Mouse (Mus musculus): Measurements from ENCODE around the gene Prss38.

The Prss38 gene

DNA sequence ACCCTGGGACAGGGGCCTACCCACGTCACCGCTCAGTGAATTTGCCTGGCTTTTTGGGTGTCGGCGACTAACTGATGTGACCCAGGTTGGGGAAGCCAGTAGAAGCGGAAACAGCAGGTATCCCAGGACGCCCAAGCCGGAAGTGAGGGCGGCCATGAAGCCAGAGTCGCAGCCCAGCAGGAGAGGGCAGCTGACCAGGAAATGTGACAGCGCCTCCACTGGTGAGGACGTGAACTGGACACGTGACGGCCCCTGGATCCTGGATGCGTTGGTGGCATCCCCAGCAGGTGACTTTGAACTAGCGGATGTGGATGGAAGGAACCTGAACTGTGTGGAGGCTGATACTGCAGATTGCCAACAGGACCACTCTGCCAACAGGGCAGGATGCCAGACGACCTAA, at the start of gene Prss38:
TSS of gene Prss38 (minus strand) at position 183 of the 400 bp plus-strand sequence.
- in situ Hi-C loops (cut with MboI, MseI): no loop called here

DNA sequence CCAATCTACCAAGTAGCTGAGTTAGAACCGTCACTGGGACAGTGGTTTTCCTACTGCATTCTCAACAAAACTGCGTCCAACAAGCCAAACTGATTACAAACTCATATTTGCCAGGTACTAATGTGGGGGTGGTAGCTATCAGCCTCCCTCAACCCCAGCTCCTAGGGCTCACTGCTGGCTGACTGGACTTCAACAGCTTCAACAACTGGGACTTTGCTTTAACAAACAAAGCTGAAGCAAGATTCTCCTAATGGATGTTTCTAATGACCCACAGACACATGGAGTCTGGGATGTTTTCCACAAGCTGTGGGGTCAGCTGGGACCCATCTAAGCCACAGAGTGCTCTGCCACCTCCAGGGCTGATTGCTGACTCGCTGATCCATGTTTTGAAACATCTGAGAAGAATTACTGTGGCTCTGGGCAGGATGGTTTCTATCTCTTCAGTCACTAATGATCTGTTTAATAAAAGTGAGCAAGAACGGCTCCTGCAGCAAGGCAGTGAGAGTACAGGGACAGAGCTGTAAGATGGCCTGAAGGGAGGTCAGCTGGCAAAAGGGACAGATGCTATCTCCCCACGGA, 47.6 kb upstream of the Prss38 start:
- in situ Hi-C loops (cut with MboI, MseI): no loop called here

DNA sequence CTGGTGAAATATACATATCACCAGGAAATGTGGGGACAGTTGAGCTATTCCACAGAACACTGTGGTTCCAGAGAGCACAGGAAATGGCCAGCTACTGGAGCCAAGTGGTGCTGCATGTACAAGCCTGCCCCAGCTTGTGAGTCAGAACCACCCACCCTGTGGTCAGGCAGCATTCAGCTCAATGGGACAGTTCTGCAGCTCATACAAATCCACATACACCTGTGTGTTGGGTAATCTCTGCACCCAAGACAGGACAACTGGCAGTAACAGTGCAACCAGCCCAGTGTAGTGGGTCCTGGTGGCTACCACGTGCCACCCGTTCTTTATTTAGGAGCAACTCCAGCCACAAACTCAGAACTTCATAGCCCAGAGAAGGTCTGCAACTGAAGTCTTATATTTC, 46.5 kb upstream of the Prss38 start:
- in situ Hi-C loops (cut with MboI, MseI): no loop called here

DNA sequence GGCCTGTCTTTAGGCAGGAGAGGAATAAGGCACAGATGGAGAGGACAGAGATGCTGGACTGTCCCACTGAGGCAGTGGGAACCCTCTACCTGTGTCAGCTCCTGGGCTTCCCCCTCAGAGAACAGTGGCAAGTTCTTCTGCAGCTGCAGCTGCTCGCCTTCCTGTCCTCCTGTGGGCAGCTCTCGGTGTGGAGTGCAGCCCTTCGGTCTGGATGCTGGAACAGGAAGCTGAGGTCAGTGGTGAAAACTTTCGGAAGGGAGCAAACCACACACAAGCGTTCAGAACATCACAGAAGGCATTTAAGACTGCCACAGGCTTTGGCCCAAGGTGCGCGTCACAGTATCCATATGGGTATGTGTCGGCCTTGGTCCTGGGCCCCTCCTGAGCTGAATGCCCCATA, 46.0 kb upstream of the Prss38 start:
- in situ Hi-C loops (cut with MboI, MseI): no loop called here

DNA sequence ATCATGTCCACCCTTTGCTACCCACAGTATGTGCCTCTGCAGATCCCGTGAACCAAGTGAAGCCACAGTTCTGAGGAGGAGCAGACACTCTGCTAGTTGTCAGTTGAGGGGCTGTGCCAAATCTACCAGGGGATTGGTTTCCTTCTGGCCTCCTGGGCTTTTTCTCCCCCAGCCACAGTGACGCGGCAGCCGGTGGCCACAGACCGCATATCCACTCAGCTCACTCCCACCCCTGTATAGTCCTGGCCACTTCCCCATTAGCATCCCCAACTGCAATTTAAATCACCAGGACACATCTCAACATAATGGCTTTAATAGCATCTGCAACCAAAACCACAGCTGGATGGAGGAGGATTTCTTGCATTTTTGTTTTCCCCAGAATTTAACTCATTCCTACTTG, 43.3 kb upstream of the Prss38 start:
- in situ Hi-C loops (cut with MboI, MseI): no loop called here

DNA sequence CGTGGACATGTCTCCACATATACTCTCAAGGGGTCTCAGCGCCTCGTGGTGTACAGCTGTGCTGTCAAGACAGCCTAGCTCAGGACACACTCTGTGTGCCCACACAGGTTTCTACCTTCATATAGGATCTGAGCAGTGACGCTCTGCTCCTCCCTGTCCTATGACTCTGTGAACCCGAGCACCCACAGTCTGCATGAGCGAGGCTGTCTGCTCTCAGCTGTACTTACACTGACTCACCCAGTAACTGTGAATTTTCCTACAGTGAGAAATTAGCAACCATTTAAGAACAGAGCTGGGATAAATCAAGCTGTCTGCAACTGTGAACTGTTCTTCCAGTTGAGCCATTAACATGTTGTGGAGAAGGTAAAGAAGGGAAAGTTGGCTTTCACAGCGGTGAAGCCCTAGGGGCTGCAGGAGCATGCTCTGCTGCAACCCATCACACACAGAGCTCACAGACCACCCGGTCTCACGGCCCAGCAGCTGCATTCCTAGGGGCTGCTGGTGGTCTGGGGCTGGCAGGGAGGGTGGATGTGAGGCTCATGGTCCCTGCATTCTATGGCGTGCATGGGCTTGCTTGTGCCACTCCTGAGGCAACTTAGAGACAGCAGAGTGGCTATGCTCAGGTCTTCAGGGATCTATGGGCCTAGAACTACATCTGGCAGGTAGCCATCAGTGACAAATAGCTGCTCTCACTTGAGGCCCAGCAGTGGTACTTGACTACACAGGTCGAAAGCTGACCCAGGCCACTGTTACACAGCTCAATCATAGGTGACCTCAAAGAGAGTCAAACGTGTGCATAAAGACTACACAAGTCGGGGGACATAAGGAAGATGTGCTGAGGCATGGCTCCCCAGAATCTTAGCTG, 37.8 kb upstream of the Prss38 start:
- in situ Hi-C loops (cut with MboI, MseI): no loop called here

DNA sequence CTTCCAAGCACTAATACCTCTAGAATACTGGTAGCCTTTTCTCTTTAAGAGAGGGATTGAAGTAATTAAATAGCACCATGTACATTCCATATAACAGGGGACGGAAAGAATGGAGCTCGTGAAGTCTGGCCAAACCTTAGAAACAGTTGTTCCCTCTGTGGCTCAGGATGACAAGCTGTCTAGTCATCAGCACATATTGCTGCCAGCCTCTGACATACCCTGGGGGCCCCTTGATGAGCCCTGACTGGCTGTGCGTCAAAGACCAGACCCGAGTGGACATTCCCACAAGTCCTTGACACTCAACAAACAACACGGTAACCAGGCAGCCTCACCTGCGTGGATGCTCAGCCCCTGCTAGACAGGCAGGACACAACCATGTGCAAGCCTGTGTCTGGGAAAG, 36.6 kb upstream of the Prss38 start:
- in situ Hi-C loops (cut with MboI, MseI): no loop called here

DNA sequence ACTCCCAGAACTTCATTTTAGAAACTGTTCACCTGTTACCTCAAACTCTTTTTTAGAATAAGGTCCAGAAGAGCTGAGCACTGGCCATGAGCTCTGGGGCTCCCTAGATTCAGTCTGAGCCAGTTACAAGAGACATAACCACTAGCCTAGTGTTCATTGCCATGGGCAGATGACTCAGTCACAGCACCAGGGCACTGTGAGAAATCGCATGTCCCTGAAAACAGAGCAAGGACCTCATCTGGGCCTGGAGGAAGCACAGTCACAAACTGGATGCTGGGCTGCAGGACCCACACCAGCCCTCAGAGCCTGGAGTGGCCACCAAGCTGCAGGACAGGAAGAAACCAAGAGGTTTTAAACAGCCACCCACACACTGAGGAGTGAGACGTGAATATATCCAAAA, 35.4 kb upstream of the Prss38 start:
- in situ Hi-C loops (cut with MboI, MseI): no loop called here

DNA sequence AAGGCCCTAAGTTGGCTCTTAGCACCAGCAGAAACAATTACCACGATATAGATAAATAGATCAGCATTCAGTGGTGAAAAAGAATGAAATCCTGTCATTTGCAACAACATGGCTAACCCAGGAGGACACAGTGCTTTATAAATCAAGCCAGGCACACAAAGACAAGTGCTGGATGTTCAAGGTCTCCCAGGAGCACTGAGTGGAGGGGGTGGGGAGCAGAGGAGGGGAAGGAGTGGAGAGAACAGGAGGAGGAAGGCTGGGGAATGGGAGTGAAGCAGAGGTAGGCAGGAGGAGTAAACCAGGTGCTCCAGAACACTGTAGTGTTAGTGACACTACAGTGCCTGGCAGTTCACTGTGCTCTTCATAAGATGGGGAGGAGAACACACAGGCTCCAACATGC, 30.3 kb upstream of the Prss38 start:
- in situ Hi-C loops (cut with MboI, MseI): no loop called here

DNA sequence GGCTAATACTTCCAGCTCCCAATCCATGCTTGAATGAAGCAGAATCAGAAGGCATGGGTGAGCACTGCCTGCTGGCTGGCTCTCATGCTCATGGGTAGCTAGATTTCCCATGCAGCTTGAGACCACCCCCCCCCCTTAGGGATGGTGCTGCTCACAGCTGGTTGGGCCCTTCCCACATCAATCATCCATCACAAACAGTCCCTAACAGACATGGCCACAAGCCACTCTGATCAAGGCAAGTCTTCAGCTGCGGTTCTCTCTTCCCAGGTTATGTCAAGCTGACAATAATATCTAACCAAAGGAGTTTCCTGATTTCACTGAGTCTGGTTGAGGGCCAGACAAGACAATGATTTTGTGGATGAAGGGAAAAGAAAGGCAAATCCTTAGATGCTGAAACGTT, 25.4 kb upstream of the Prss38 start:
- in situ Hi-C loops (cut with MboI, MseI): no loop called here

DNA sequence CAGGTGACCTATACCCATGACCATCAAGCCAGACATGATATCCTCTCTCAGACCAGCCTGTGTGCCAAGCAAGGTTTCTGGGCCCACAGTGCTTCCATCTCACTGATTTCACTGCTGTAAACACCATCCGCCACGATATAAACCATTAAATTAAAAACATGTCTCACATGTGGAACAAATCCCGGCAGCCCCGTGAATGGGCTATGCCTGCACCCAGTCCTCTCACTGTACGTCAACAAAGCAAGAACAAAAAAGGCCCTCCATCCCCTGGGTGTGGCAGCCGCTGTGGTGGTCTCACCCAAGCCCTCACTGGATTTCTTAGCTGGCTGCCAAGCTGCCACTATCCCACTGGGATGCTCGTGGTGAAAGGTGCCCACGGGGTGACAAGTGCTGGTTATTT, 24.4 kb upstream of the Prss38 start:
- in situ Hi-C loops (cut with MboI, MseI): no loop called here

DNA sequence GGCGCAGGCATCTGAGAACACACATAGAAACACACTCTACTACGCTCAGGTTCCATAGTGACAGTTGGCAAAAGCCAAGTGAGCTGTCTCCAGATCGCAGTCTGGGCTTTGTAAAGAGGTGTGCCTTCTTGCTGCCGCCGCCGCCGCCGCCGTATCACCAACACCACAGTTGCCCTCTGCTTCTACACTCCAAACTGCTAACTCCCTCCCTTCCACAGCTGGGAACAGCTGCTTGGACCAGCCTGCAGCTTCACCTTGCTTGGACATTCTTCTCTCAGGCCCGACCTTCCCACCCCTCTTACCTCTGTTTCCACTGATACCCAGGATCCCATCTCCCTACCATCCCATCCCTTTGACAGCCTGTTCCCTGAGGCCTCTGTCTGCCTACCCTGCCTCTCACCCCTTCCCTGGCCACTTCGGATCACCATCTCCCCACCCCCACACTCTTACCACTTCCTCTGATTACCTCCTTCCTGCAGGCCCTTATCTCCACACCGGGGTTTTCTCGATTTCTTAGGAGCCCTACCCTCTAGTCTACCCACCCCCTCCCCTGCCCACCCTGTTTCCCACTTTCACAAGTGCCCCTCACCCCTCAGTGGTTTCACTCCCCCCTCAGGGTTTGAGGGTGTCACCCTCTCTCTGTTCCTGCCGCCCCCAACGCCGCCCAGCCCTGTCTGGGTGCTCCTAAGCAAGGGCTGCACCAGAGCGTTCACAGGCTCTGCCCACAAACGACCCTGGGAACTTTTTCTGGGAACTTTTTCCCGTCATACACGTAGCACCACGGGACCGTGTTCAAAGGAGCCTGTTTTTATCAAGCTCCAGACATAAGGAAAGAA, 22.3 kb upstream of the Prss38 start:
- in situ Hi-C loops (cut with MboI, MseI): no loop called here

DNA sequence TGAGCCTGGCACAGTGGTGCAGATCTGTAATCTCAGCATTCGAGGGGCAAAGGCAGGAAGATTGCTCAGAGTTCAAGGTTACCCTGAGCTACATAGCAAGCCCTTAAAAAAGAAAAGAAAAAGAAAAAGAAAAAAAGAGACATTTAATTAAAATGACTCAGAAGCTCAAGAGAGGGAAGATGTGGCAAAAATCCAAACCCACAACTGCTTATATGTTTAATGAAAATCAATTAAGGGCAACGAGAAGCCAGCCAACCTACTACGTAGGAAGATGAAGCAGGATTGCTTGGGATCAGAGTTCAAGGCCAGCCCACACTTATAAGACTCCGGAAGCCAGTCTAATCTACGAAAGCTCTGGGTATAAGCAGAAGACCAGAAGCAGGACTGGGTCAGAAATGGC, 19.0 kb upstream of the Prss38 start:
- in situ Hi-C loops (cut with MboI, MseI): no loop called here

DNA sequence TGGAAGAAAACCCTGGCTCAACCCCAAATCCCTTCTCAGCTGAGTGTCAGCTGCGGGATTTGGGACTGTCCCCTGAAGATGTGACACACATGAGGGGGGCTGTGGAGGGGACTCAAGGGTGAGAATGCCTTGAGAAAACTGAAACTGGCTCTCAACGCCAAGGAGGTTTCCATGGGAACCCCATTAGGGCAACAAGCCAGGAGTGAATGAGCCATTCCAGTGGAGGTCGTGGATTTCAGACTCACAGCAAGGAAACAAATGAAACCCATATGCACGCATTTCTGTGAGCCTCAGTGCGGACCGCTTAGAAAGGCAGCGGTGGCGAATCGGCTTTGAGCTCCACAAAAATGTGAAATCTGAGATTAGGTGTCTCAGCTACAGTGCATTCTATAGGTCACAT, 18.1 kb upstream of the Prss38 start:
- in situ Hi-C loops (cut with MboI, MseI): no loop called here

DNA sequence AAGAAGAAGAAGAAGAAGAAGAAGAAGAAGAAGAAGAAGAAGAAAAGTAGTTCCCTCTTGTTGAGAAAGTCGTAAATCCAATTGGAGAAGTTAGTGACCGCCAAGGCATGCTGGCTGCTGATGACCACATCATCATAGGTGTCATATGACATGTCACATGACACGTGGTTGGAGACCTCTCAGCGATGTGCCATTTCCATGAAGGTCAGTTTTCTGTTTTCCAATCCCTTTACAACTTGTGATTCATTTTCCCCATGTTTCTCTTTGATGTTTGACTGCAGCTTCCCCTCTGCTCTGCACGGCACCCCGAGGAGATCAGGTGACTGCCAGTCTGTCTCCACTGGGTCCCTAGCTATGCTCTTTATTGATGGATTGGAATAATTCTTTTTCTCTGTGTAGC, 16.8 kb upstream of the Prss38 start:
- in situ Hi-C loops (cut with MboI, MseI): no loop called here

DNA sequence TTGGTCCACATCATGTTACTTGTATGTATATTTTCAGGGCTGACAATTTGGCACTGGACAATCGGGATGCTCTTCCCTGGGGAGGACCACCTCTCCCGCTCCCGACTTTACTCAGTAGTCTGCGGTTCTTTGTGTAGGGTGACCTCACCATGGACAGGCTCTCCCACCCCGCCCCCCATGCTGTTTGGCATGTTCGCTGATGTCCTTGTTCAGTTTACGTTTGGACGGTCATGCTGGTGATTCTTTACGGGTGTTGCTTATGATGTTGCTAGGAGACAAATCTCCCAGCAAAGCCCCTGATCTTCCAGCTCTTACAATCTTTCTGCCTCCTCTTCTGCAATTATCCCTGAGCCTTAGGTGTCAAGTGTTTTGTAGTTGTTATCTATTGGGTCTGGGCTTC, 15.0 kb upstream of the Prss38 start:
- in situ Hi-C loops (cut with MboI, MseI): no loop called here

DNA sequence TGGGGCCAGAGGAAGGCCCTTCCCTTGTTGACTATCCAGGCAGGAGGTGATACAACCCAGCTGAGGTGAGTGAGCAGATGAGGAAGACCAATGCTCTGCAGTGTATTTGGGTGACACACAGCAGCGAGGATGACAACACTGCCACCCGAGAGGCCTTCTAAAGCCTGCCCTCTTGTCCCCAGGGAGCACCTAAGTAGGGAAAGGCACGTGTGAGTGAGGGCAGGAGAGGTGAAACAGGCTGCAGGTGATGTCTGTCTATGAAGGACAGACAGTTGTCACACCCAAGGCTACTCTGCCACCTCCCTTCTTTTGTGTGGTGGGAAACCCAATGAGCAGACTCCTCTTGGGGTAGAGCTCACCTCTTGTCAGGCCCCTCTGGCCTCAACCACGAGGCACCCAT, 14.2 kb upstream of the Prss38 start:
- in situ Hi-C loops (cut with MboI, MseI): no loop called here

DNA sequence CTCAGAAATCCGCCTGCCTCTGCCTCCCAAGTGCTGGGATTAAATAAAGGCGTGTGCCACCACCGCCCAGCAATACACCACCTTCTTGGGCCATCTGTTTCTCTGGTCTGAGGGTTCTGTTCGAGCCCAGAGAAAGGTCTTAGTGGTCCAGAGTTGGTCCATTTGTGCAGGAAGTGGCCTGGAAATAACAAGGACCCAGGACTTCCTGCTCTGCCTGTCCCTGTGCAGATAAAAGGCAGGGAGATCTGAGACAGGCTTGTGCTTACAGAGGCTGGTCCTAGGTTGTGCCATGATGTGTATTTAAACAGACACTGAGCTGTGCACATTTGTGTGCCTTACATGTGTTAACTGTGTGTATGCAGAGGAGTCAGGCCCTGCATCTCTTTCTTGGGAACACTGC, 13.3 kb upstream of the Prss38 start:
- in situ Hi-C loops (cut with MboI, MseI): no loop called here

DNA sequence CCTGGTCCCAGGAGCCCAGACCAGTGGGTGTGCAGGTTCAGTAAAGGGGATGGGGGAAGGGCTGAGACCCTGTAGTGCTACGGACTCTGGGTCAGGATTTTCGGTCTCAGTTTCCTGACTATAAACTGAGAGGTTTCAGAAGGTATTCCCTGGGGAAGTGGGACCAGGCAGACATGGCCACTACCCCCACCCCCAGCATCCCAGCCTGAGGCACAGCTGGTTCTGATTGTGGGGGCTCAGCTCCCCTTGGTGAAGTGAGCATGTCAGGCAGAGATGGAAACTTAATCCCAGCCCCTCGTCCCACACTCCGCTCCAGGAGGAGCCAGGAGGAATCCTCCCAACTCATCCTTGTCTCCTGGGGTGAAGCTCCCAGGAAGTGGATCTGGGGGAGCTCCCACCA, 12.0 kb upstream of the Prss38 start:
- in situ Hi-C loops (cut with MboI, MseI): no loop called here

DNA sequence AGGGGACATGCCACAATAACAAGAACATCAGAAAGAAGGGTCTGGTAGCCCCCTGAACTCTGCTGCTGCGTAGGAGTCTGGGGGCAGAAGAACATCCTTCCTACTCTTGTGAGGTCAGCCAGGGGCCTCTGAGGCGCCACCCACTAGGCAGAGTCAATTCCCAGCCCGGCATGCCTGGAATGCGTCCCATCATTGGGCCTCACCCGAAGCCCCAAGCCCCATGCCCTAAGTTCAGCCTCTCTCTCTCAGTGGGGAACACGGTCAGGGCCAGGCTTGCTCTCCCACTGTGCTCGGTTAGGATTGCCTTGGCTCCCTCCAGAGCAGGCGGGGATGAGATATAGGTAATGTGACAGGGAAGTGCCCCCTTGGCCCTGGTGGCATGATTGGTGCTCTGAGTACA, 9.7 kb upstream of the Prss38 start:
- in situ Hi-C loops (cut with MboI, MseI): no loop called here

DNA sequence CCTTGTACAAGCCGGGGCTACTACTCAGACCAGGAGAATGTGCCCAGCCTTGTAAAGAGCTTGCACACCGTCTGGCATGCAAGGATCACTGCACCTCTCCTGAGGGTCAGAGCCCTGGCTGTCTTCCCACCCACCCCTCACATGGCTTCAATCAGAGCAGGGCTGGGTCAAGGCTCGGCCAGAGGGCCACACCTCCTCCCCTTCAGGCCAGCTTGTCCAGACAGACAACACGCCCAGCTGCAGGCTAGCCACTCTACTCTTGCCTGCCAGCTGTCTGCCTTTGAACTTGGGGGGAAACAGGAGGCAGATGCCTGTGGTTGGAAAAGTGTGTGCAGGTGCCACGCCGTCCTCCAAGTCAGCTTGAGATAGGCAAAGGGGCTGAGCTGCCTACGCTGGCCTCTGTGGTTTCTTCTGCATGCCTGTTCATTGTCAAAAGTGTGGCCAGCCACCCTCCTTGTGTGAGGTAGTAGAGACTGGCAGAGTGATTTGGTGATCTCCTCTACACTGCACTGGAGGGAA, 9.0 kb upstream of the Prss38 start:
- in situ Hi-C loops (cut with MboI, MseI): no loop called here

DNA sequence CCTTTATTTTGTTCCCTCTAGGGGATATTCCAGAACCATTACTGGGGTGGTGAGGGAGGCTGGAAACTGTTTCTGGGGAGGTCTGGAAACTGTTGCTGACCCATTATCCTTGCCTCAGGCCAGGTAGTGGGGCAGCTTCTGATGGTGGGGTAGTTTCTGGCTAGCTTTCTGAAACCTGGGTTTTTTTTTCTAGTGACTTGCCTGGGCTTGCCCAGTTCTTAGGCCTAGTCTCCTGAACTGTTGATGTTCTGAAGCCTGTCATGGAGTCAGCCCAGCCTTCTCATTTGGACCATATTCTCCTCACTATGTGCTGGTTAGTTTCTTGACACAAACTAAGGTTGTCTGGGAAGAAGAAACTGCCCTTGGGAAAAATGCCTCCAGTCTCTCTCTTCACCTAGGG, 4.1 kb upstream of the Prss38 start:
- in situ Hi-C loops (cut with MboI, MseI): no loop called here

DNA sequence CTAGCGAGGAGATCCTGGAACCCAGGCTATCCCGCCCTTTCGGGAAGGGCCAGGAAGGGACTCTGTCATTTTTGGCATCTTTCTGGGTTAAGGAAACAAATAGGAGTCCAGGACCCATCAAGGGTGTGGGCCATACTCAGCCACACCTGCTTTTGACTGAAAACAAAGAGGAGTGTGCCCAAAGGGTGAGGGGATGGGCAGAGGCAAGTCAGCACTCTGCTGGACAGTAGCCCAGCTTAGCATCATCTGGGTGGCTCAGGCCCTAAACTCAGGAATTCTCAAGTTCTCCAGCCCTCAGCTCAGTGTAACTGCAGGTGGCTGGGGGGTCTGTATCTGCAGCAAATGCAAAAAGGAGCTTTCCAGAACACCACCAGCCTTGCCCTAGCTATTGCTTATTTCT, 2.5 kb upstream of the Prss38 start:
- in situ Hi-C loops (cut with MboI, MseI): no loop called here

All from regulatory T cell (primary cell).